Mouse (Mus musculus) 416B (cell line): Measurements from ENCODE around the gene Odf3b.

Experiments
- DNase-seq: peaks from one replicate; pipeline ENCODE4 v3.0.0; 2011; ENCODE audit warnings: low read depth

Odf3b gene

DNA sequence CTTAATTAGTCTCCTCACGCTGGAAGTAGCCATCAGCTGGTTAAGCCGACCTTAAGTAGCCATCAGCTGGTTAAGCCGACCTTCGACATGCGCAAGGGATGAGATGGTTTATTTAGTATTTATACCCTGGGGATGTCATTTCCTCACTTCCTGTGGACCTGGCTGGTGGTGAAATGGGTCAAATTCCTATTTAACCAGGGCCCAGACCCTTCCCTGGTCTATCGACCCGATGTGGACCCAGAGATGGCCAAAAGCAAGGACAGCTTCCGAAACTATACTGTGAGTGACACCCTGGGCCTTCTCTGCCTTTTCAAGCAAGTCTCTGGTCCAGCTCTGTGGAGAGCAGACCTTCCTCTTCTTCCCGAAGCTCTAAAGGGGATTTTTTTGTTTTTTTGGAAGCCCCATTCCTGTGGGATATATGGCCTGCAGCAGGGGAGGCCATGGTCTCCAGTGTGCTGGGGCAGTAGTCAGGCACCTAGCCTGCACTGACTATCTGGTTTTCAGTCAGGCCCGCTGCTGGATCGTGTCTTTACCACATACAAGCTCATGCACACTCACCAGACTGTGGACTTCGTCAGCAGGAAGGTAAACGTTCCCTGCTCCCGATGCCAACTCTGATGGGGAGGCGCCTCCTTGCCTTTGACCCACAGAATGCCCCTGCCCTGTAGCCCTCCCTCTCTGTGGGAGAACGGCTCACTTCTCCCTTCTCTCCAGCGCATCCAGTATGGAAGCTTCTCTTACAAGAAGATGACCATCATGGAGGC, 44.1 kb downstream of the Odf3b start:
- DNase-seq, result no peak

DNA sequence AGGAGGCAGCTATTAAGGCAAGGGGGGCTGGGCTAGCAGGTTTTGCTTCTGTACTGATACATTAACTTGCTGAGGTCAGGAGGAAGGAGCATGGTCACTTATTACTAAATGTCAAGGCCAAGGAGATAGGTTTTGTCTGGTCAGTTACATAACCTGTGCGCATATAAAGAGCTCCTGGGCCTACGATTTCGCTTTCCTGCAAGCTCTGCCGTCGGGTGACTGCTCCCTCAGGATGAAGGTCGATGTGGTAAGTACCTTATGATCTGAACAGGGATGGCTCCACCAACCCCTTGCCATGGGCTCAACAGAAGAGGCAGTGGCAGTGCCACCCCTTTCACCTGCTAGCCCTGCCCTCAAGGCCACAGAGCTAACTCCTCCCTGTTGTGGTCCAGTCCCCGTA, 44.8 kb downstream of the Odf3b start, which contains the start of gene Miox:
TSS of gene Miox (plus strand) at position 128 of the 400 bp plus-strand sequence.
- no peak for DNase-seq
